Mouse (Mus musculus): Measurements from ENCODE around the gene Vps37c. TPM values are rescaled to one million over a fixed set of nuclear protein-coding genes. Genes with fewer than 3 reads are reported as not detected.
A peak's percentile ranks its signal among the peaks of the same experiment; 100 is the strongest.

Gene Vps37c
- polyA plus RNA-seq, 1 experiment from 2014 or later = 31.3 TPM

DNA sequence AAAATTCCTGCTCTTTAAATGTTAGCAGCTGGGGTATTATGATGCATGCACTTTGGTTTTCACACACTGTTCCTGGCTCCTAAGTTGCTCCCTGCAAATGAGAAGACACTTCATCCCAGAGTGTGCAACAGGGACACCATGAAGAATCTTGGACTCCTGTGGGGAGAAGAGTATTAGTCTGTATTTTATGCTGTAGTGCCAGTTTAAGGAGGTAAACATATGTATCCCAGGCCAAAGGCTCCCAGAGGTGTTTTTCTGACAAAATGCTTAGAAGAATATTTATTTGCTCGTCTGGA is 9.8 kb upstream of the Vps37c start:
- Histone ChIP-seq H3K4me1 (replicated peaks; ENCODE audit: control insufficient read depth, insufficient read depth, low read length) (no peaks in the 10 kb centered on the region), H3K27me3 (ENCODE audit: control insufficient read depth, insufficient read depth, low read length) (no peaks in the 10 kb centered on the region), H3K27ac (no peak overlapping the region), H3K4me2 (replicated peaks) (no peak overlapping the region), H3K9me3 (ENCODE audit: control insufficient read depth, low read length) (no peaks in the 10 kb centered on the region), H3K4me3 (replicated peaks; ENCODE audit: low read length) (no peak overlapping the region), H3K36me3 (replicated peaks; ENCODE audit: control insufficient read depth, insufficient read depth) (no peaks in the 10 kb centered on the region), H3K9ac (no peak overlapping the region)
- WGBS = 76% methylated on average over 1 of the region's 1 CpGs
- DNase-seq (ENCODE audit: low spot score) = no peak
- ATAC-seq (ENCODE audit: low FRiP score) = peak; percentile 57; the same call in 1 of the 2 replicates

DNA sequence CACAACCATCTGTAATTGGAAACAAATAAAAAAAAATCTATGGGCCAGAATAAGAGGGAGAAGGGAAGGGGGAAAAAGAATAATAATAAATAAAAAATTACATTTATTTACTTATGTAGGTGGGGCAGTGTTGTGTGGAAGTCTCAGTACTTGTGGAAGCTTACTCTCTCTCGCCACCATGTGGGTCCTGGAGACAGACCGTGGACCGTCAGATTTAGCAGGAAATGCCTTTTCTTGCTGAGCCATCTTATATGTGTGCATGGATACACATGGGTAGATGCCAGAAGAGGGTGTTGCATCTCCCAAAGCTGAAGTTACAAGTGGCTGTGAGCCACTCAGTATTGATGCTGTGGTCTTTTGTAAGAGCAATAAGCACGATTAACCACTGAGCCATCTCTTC is 7.0 kb upstream of the Vps37c start:
- DNase-seq (ENCODE audit: low spot score) (no peak), ATAC-seq (ENCODE audit: low FRiP score) (no peak)
- no peaks in the 10 kb centered on the region for H3K36me3 ChIP-seq (replicated peaks; ENCODE audit: control insufficient read depth, insufficient read depth)
- no peaks in the 10 kb centered on the region for H3K9me3 ChIP-seq (ENCODE audit: control insufficient read depth, low read length)
- H3K27ac ChIP-seq = no peak overlapping the region
- 63% methylated on average over 4 of the region's 4 CpGs for WGBS
- no peaks in the 10 kb centered on the region for H3K4me1 ChIP-seq (replicated peaks; ENCODE audit: control insufficient read depth, insufficient read depth, low read length)
- no peak overlapping the region for H3K4me2 ChIP-seq (replicated peaks)
- H3K9ac ChIP-seq = no peak overlapping the region
- no peaks in the 10 kb centered on the region for H3K27me3 ChIP-seq (ENCODE audit: control insufficient read depth, insufficient read depth, low read length)
- H3K4me3 ChIP-seq (replicated peaks; ENCODE audit: low read length) = no peak overlapping the region

DNA sequence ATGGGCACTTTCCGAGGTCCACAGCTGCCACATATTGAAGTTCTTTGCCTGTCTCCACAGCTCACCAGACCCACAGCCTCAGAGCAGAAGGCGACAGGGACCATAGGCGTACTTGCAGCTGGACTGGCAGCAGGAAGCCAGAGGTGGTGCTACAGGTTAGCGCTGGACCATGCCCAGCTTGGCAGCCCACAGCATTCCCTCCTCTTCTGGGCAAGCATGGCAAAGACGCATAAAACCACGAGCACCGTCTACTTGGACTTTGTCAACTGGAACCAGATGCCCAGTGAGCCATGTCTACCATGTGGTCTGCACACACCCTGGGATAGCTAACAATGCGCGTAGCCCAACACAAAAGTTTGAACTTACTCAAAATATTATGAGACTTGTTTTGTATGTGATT is 3.5 kb upstream of the Vps37c start:
- H3K27me3 ChIP-seq (ENCODE audit: control insufficient read depth, insufficient read depth, low read length) = no peaks in the 10 kb centered on the region
- no peak for ATAC-seq (ENCODE audit: low FRiP score)
- no peak overlapping the region for H3K9ac ChIP-seq
- H3K36me3 ChIP-seq (replicated peaks; ENCODE audit: control insufficient read depth, insufficient read depth) = no peaks in the 10 kb centered on the region
- no peak overlapping the region for H3K4me3 ChIP-seq (replicated peaks; ENCODE audit: low read length)
- no peaks in the 10 kb centered on the region for H3K9me3 ChIP-seq (ENCODE audit: control insufficient read depth, low read length)
- no peak overlapping the region for H3K27ac ChIP-seq
- no peak for DNase-seq (ENCODE audit: low spot score)
- WGBS = 87% methylated on average over 9 of the region's 9 CpGs
- H3K4me1 ChIP-seq (replicated peaks; ENCODE audit: control insufficient read depth, insufficient read depth, low read length) = peaks cover 17% of the 10 kb centered on the region
- H3K4me2 ChIP-seq (replicated peaks) = no peak overlapping the region

DNA sequence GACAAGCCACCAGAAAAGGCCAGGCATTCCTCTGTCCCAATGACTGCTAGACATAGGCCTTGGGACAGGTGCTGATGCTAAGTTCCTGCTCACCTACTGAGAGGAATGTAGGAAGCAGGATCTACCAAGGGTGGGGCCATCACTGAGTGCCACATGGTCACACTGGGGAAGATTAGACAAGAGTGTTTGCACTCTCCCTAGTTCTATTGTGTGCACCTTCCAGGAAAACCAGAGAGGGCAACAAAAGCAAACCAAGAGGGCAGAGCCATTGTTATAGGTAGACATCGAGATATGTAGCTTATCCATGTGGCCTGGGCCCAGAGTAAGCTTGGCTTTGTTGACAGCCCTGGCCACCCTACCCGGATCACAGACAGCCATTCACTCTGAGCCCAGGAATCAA is 2.8 kb upstream of the Vps37c start:
- Histone ChIP-seq H3K9me3 (ENCODE audit: control insufficient read depth, low read length) (no peaks in the 10 kb centered on the region), H3K27ac (no peak overlapping the region), H3K4me2 (replicated peaks) (no peak overlapping the region), H3K27me3 (ENCODE audit: control insufficient read depth, insufficient read depth, low read length) (no peaks in the 10 kb centered on the region), H3K9ac (no peak overlapping the region), H3K4me3 (replicated peaks; ENCODE audit: low read length) (no peak overlapping the region), H3K36me3 (replicated peaks; ENCODE audit: control insufficient read depth, insufficient read depth) (no peaks in the 10 kb centered on the region), H3K4me1 (replicated peaks; ENCODE audit: control insufficient read depth, insufficient read depth, low read length) (peaks cover 23% of the 10 kb centered on the region)
- 84% methylated on average over 2 of the region's 2 CpGs for WGBS
- DNase-seq (ENCODE audit: low spot score) (no peak), ATAC-seq (ENCODE audit: low FRiP score) (no peak)

DNA sequence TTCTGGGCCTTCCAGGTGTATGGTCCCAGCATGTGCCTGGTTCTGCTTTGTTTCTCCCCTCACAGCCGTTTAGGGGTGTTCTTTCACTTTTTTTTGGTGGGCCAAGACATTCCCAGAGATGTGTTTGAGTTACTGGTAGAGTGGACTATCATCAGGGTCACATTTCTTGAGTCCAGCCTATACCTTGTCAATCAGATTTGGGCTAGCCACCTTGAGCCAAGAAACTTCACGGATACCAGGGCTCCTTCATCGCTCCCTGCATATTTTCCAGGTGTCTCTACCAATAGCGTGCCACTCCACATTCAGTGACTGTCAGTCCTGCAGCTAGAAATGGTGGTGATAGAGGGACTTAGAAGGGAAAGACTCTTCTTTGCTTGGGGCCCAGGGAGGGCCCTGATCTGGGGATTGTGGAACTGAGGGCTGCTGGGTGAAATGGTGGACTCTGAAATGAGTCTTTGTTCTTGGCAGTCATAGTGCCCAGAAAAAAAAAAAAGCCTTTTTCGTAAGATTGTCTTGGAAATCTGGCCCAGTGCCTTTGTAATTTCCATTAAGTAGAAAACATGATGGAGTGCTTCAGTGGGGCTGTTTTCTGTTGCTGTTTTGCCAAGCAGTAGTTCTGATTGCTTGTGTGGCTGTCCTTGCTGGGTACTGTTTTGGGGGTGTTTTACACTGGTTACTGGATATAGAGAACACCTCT is 1.1 kb downstream of the Vps37c start:
- Histone ChIP-seq H3K4me3 (replicated peaks; ENCODE audit: low read length) (peak overlapping the region; percentile 69), H3K4me2 (replicated peaks) (peak overlapping the region; percentile 80), H3K9ac (peak overlapping the region; percentile 83), H3K9me3 (ENCODE audit: control insufficient read depth, low read length) (no peaks in the 10 kb centered on the region), H3K27ac (peak overlapping the region; percentile 96), H3K4me1 (replicated peaks; ENCODE audit: control insufficient read depth, insufficient read depth, low read length) (peaks cover 27% of the 10 kb centered on the region), H3K36me3 (replicated peaks; ENCODE audit: control insufficient read depth, insufficient read depth) (no peaks in the 10 kb centered on the region), H3K27me3 (ENCODE audit: control insufficient read depth, insufficient read depth, low read length) (no peaks in the 10 kb centered on the region)
- peak; percentile 62 for DNase-seq (ENCODE audit: low spot score)
- 40% methylated on average over 5 of the region's 5 CpGs for WGBS
- ATAC-seq (ENCODE audit: low FRiP score) = no peak

DNA sequence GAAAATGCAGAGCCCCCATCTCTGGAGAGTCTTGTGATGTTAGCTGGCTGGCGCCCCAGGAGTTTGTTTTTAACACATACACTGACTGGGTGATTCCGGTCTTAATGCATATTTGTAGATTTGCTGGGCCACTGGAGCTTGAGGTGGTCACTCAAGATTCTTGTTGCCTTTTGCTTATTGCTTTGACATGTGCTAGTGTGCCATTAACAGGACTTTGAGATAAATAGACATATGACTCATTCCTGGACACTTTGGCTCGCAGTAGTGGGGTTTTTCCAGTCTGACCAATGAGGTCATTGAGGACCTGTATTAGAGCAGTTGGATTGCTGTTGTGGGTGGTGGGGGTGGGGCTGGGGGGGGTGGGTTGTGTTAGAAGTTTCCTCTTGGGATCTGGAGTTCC is 1.8 kb downstream of the Vps37c start:
- H3K36me3 ChIP-seq (replicated peaks; ENCODE audit: control insufficient read depth, insufficient read depth) = no peaks in the 10 kb centered on the region
- ATAC-seq (ENCODE audit: low FRiP score) (no peak), DNase-seq (ENCODE audit: low spot score) (no peak)
- H3K9ac ChIP-seq = peak overlapping the region; percentile 83
- H3K9me3 ChIP-seq (ENCODE audit: control insufficient read depth, low read length) = no peaks in the 10 kb centered on the region
- no peaks in the 10 kb centered on the region for H3K27me3 ChIP-seq (ENCODE audit: control insufficient read depth, insufficient read depth, low read length)
- peak overlapping the region; percentile 96 for H3K27ac ChIP-seq
- peak overlapping the region; percentile 80 for H3K4me2 ChIP-seq (replicated peaks)
- 80% methylated on average over 3 of the region's 3 CpGs for WGBS
- H3K4me1 ChIP-seq (replicated peaks; ENCODE audit: control insufficient read depth, insufficient read depth, low read length) = peaks cover 31% of the 10 kb centered on the region
- H3K4me3 ChIP-seq (replicated peaks; ENCODE audit: low read length) = peak overlapping the region; percentile 69; the same call in 1 of the 2 replicates

DNA sequence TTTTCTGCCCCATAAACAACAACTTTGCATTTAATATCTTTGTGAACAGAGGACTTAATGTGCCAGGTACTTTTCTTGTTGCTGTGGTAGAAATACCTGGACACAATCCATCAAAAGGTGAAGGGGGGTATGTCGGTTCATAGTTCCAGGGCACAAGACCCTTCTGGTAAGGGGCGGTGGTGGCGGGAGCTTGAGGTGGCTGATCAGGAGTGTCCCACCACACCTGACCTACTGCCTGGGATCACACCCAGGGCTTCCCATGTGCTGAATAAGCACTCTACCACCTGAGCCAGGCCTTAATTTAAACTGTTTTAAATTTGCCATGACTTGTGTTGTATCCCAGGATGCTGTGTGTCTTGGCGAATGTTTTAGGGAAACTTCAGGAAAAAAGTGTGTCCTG is 2.6 kb downstream of the Vps37c start:
- Histone ChIP-seq H3K27ac (no peak overlapping the region), H3K4me3 (replicated peaks; ENCODE audit: low read length) (no peak overlapping the region), H3K4me1 (replicated peaks; ENCODE audit: control insufficient read depth, insufficient read depth, low read length) (peaks cover 38% of the 10 kb centered on the region), H3K4me2 (replicated peaks) (no peak overlapping the region), H3K36me3 (replicated peaks; ENCODE audit: control insufficient read depth, insufficient read depth) (no peaks in the 10 kb centered on the region), H3K9ac (no peak overlapping the region), H3K9me3 (ENCODE audit: control insufficient read depth, low read length) (no peaks in the 10 kb centered on the region), H3K27me3 (ENCODE audit: control insufficient read depth, insufficient read depth, low read length) (no peaks in the 10 kb centered on the region)
- WGBS = 89% methylated on average over 4 of the region's 4 CpGs
- DNase-seq (ENCODE audit: low spot score) = no peak
- ATAC-seq (ENCODE audit: low FRiP score) = no peak

DNA sequence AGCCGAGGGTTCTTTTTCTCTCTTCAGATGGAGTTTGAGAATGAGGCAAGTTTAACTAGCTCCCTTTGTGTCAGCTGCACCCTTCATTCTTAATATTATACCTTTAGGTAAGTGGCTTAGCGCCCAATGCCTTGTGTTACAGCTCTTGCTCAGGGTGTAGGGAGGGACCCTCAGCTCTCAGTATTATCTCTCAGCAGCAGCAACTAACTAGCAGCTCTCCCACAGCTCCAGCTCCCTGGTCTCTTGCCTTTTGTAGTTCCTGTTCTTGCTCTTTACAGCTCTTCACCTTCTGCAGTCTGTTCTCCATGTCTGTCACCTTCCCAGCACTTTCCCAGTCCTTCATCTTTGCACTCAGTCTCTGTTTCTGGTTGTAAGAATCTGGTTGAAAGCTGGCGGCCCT is 3.1 kb downstream of the Vps37c start:
- WGBS = 86% methylated on average over 3 of the region's 3 CpGs
- Histone ChIP-seq H3K4me1 (replicated peaks; ENCODE audit: control insufficient read depth, insufficient read depth, low read length) (peaks cover 44% of the 10 kb centered on the region), H3K4me3 (replicated peaks; ENCODE audit: low read length) (no peak overlapping the region), H3K9me3 (ENCODE audit: control insufficient read depth, low read length) (no peaks in the 10 kb centered on the region), H3K27ac (no peak overlapping the region), H3K9ac (0 out of 2 replicates have a peak overlapping the region, but pooled peaks have one; percentile 12), H3K4me2 (replicated peaks) (no peak overlapping the region), H3K36me3 (replicated peaks; ENCODE audit: control insufficient read depth, insufficient read depth) (no peaks in the 10 kb centered on the region), H3K27me3 (ENCODE audit: control insufficient read depth, insufficient read depth, low read length) (no peaks in the 10 kb centered on the region)
- ATAC-seq (ENCODE audit: low FRiP score) (no peak), DNase-seq (ENCODE audit: low spot score) (no peak)

DNA sequence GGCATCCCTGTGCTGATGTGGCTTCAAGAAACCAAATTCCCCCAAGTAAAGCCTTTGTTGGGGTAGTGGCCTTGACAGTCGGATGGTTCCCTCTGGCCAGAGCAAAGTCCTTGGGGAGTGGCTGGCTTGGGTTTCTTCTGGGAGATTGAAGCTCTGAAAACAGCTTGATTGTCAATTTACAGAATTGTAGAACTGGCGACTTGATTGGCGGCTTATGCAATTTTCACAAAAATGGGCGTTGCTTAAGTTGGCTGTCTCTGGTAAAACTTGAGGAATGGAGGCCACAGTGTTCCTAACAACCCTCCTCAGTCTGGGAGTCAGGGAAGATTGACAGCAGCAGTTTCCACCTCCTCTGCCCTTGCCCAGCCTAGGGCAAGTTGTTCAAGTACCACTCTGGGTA is 3.8 kb downstream of the Vps37c start:
- Histone ChIP-seq H3K27ac (no peak overlapping the region), H3K4me1 (replicated peaks; ENCODE audit: control insufficient read depth, insufficient read depth, low read length) (peaks cover 50% of the 10 kb centered on the region), H3K4me3 (replicated peaks; ENCODE audit: low read length) (no peak overlapping the region), H3K27me3 (ENCODE audit: control insufficient read depth, insufficient read depth, low read length) (no peaks in the 10 kb centered on the region), H3K36me3 (replicated peaks; ENCODE audit: control insufficient read depth, insufficient read depth) (no peaks in the 10 kb centered on the region), H3K9me3 (ENCODE audit: control insufficient read depth, low read length) (no peaks in the 10 kb centered on the region), H3K9ac (no peak overlapping the region), H3K4me2 (replicated peaks) (no peak overlapping the region)
- ATAC-seq (ENCODE audit: low FRiP score) (no peak), DNase-seq (ENCODE audit: low spot score) (no peak)
- 89% methylated on average over 4 of the region's 4 CpGs for WGBS

Measured in hindbrain, embryonic 14.5 days (tissue).